Mouse (Mus musculus): ENCODE data around the gene Crmp1.

Crmp1 gene

GRCm38 (mm10) chr5:37241651-37242151, at the start of gene Crmp1:
TSS of gene Crmp1 (plus strand) at chr5:37241940.
- no peak for DNase-seq (ENCODE audit: low spot score in 2 of 2)

GRCm38 (mm10) chr5:37196196-37196595, 45.5 kb upstream of the Crmp1 start:
- DNase-seq (ENCODE audit: low spot score in 2 of 2): no peak

- DNase-seq (ENCODE audit: low spot score in 2 of 2): no peak
Measured at GRCm38 (mm10) chr5:37196666-37197250, 45.0 kb upstream of the Crmp1 start.

GRCm38 (mm10) chr5:37197423-37197822, 44.3 kb upstream of the Crmp1 start:
- no peak for DNase-seq (ENCODE audit: low spot score in 2 of 2)

GRCm38 (mm10) chr5:37198011-37198688, 43.6 kb upstream of the Crmp1 start:
- DNase-seq (ENCODE audit: low spot score in 2 of 2): no peak

- DNase-seq (ENCODE audit: low spot score in 2 of 2): no peak
Measured at GRCm38 (mm10) chr5:37202285-37202684, 39.5 kb upstream of the Crmp1 start.

GRCm38 (mm10) chr5:37204886-37205285, 36.9 kb upstream of the Crmp1 start:
- no peak for DNase-seq (ENCODE audit: low spot score in 2 of 2)

GRCm38 (mm10) chr5:37205420-37205819, 36.3 kb upstream of the Crmp1 start:
- no peak for DNase-seq (ENCODE audit: low spot score in 2 of 2)

GRCm38 (mm10) chr5:37206364-37206763, 35.4 kb upstream of the Crmp1 start:
- no peak for DNase-seq (ENCODE audit: low spot score in 2 of 2)

GRCm38 (mm10) chr5:37212938-37213708, 28.6 kb upstream of the Crmp1 start:
- no peak for DNase-seq (ENCODE audit: low spot score in 2 of 2)

- no peak for DNase-seq (ENCODE audit: low spot score in 2 of 2)
Measured at GRCm38 (mm10) chr5:37213709-37214103, 28.0 kb upstream of the Crmp1 start.

- DNase-seq (ENCODE audit: low spot score in 2 of 2): no peak
Measured at GRCm38 (mm10) chr5:37214614-37215013, 27.1 kb upstream of the Crmp1 start.

GRCm38 (mm10) chr5:37215276-37215675, 26.5 kb upstream of the Crmp1 start:
- DNase-seq (ENCODE audit: low spot score in 2 of 2): no peak

GRCm38 (mm10) chr5:37219615-37220014, 22.1 kb upstream of the Crmp1 start:
- DNase-seq (ENCODE audit: low spot score in 2 of 2): no peak

GRCm38 (mm10) chr5:37220575-37220974, 21.2 kb upstream of the Crmp1 start:
- DNase-seq (ENCODE audit: low spot score in 2 of 2): no peak

GRCm38 (mm10) chr5:37221563-37221962, 20.2 kb upstream of the Crmp1 start:
- DNase-seq (ENCODE audit: low spot score in 2 of 2): no peak

- DNase-seq (ENCODE audit: low spot score in 2 of 2): no peak
Measured at GRCm38 (mm10) chr5:37222316-37222715, 19.4 kb upstream of the Crmp1 start.

GRCm38 (mm10) chr5:37225708-37226107, 16.0 kb upstream of the Crmp1 start:
- no peak for DNase-seq (ENCODE audit: low spot score in 2 of 2)

- no peak for DNase-seq (ENCODE audit: low spot score in 2 of 2)
Measured at GRCm38 (mm10) chr5:37227956-37228680, 13.6 kb upstream of the Crmp1 start.

- no peak for DNase-seq (ENCODE audit: low spot score in 2 of 2)
Measured at GRCm38 (mm10) chr5:37228894-37229293, 12.8 kb upstream of the Crmp1 start.

GRCm38 (mm10) chr5:37233010-37233557, 8.7 kb upstream of the Crmp1 start:
- no peak for DNase-seq (ENCODE audit: low spot score in 2 of 2)

- no peak for DNase-seq (ENCODE audit: low spot score in 2 of 2)
Measured at GRCm38 (mm10) chr5:37238654-37239053, 3.1 kb upstream of the Crmp1 start.
